Mouse (Mus musculus) cerebellum, postnatal 25 days (tissue): ENCODE measurements at regions not wholly inside any gene's neighbourhood (a gene's known extent, or its start where the extent isn't known, plus 50 kb on each side); places are given as distances from the start of the nearest gene placed in this dataset.

Source experiments
- DNase-seq, 2 experiments: peaks; one replicate each; pipeline ENCODE4 v3.0.0; 2021; ENCODE audit warnings: mixed read lengths in 2 of 2

GRCm38 (mm10) chr5:29142957-29143356 is 52.8 kb upstream of the Rnf32 start:
- DNase-seq, result no peak

GRCm38 (mm10) chr5:29142502-29142901 is 53.3 kb upstream of the Rnf32 start:
- DNase-seq, result no peak

- DNase-seq, result no peak
These were observed 58.3 kb upstream of the Rnf32 start for GRCm38 (mm10) chr5:29137481-29137880.

- DNase-seq, result no peak
These were observed 63.5 kb upstream of the Rnf32 start for GRCm38 (mm10) chr5:29132261-29132660.

- DNase-seq, result no peak
These were observed 64.0 kb upstream of the Rnf32 start for GRCm38 (mm10) chr5:29131762-29132161.

GRCm38 (mm10) chr5:29129724-29130123 is 66.1 kb upstream of the Rnf32 start:
- no peak for DNase-seq

GRCm38 (mm10) chr5:29116942-29117341 is 78.8 kb upstream of the Rnf32 start:
- DNase-seq, result no peak

GRCm38 (mm10) chr5:29112531-29112930 is 83.3 kb upstream of the Rnf32 start:
- DNase-seq, result no peak

GRCm38 (mm10) chr5:29107276-29107675 is 88.5 kb upstream of the Rnf32 start:
- DNase-seq, result no peak

GRCm38 (mm10) chr5:29083288-29083687 is 112.5 kb upstream of the Rnf32 start:
- no peak for DNase-seq

GRCm38 (mm10) chr5:29054393-29054792 is 141.4 kb upstream of the Rnf32 start:
- no peak for DNase-seq

- peak; percentile 15 to 49 for DNase-seq
These were observed 159.2 kb upstream of the Rnf32 start for GRCm38 (mm10) chr5:29036636-29037035.

GRCm38 (mm10) chr5:29033462-29033997 is 162.3 kb upstream of the Rnf32 start:
- no peak for DNase-seq

GRCm38 (mm10) chr5:29030525-29030924 is 165.3 kb upstream of the Rnf32 start:
- DNase-seq, result no peak

- no peak for DNase-seq
These were observed 165.8 kb upstream of the Rnf32 start for GRCm38 (mm10) chr5:29029957-29030356.

GRCm38 (mm10) chr5:29025045-29025444 is 170.7 kb upstream of the Rnf32 start:
- DNase-seq, result no peak

GRCm38 (mm10) chr5:28992796-28993195 is 203.0 kb upstream of the Rnf32 start:
- DNase-seq, result peak; percentile 32 to 67

GRCm38 (mm10) chr5:28979932-28980331 is 215.9 kb upstream of the Rnf32 start:
- no peak for DNase-seq

GRCm38 (mm10) chr5:28970404-28970803 is 225.4 kb upstream of the Rnf32 start:
- DNase-seq, result no peak

GRCm38 (mm10) chr5:28955036-28955435 is 240.8 kb upstream of the Rnf32 start:
- DNase-seq, result no peak

- DNase-seq, result no peak
These were observed 248.3 kb upstream of the Rnf32 start for GRCm38 (mm10) chr5:28947465-28947864.

- no peak for DNase-seq
These were observed 252.0 kb upstream of the Rnf32 start for GRCm38 (mm10) chr5:28943571-28944316.

- DNase-seq, result no peak
These were observed 254.8 kb upstream of the Rnf32 start for GRCm38 (mm10) chr5:28940972-28941371.

- no peak for DNase-seq
These were observed 276.3 kb upstream of the Rnf32 start for GRCm38 (mm10) chr5:28919296-28920063.
